Mouse (Mus musculus): Measurements from ENCODE around the gene Rbms3. TPM values are rescaled to one million over a fixed set of nuclear protein-coding genes. Genes with fewer than 3 reads are reported as not detected.

Rbms3 gene
- polyA plus RNA-seq (2015; fragmentation: Illumina TruSeq; extraction: RNeasy Lipid Tissue Mini Kit (QIAGEN cat#74804); ENCODE audit: insufficient read depth, low replicate concordance) = 10.0 TPM

GRCm38 (mm10) chr9:117629771-117630170 lies at the start of gene Rbms3:
Gene Rbms3, minus strand, starts transcription at chr9:117629913.

